Comparison of ENCODE assay signal across 8 mouse cellular contexts in the genomic region with DNA sequence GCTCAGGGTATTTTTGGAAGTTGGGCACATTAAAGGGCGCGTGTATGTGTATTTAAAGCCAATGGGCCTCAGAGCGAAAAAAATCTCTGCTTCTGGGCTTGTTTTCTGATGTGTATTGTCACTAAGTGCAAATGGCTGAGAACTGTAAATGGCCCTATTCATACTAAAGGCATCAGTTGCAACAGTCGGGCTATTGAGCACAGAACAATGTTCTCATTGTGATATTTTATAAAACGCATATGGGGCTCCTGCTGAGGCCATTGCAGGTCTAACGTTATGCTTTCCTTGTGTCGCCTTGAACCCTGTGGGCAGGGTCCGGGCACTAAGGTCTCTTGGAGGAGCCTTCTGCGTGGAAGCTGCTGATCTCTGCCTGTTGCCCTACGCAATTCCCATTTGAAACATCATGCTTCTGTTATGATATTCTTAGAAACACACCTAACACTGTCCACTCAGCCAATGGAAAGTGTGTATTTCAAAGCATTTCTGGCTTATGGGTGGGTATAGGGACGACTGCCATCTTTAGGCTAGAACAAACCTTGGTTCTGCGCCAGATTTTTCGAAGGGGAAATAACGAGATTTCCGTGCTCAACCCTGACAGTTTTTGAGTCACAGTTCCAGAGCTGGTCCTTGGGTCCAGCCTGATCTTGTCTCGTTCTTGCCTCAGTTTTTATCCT. TPM values are rescaled to one million over a fixed set of nuclear protein-coding genes. Genes with fewer than 3 reads are reported as not detected.
DNase-seq lines count a peak whose midpoint lies in the region; ATAC-seq and TF ChIP-seq lines count a peak whose summit lies in the region.

No protein-coding gene starts in this region.

- H3K27ac ChIP-seq in lung, embryonic 14.5 days (ENCODE audit: low read depth): no peak overlapping the region
- no peak overlapping the region for H3K27ac ChIP-seq in heart, postnatal 0 days (ENCODE audit: low read depth)
- H3K27ac ChIP-seq in midbrain, embryonic 16.5 days (ENCODE audit: low read length): no peak overlapping the region; the same call in 1 of the 2 replicates

- TF ChIP-seq EP300 in heart, postnatal 0 days (IDR thresholded peaks at IDR 0.05; ENCODE audit: low read depth): no peak

- TF ChIP-seq CTCF in lung, embryonic 14.5 days (IDR thresholded peaks at IDR 0.05; ENCODE audit: low read depth): no peak
- no peak for TF ChIP-seq CTCF in heart, postnatal 0 days (IDR thresholded peaks at IDR 0.05; ENCODE audit: low read depth)

- H3K4me1 ChIP-seq in lung, embryonic 14.5 days (ENCODE audit: insufficient read depth): peaks cover 4% of the 10 kb centered on the region; the same call in 1 of the 2 replicates
- no peaks in the 10 kb centered on the region for H3K4me1 ChIP-seq in heart, postnatal 0 days (ENCODE audit: control insufficient read depth, insufficient read depth)
- peaks cover 13% of the 10 kb centered on the region for H3K4me1 ChIP-seq in midbrain, embryonic 16.5 days (ENCODE audit: control insufficient read depth, insufficient read depth, low read length)

- WGBS in lung, embryonic 14.5 days: 44% methylated on average over 16 of the region's 16 CpGs
- 38% methylated on average over 16 of the region's 16 CpGs for WGBS in heart, postnatal 0 days
- 33% methylated on average over 16 of the region's 16 CpGs for WGBS in midbrain, embryonic 16.5 days

- peaks cover 53% of the 10 kb centered on the region for H3K27me3 ChIP-seq in lung, embryonic 14.5 days (ENCODE audit: insufficient read depth, low read length)
- H3K27me3 ChIP-seq in heart, postnatal 0 days (ENCODE audit: control insufficient read depth, insufficient read depth, low read length): peaks cover 51% of the 10 kb centered on the region
- H3K27me3 ChIP-seq in midbrain, embryonic 16.5 days (ENCODE audit: control insufficient read depth, insufficient read depth, low read depth, low read length): peaks cover 34% of the 10 kb centered on the region

- ATAC-seq in lung, embryonic 14.5 days (ENCODE audit: insufficient read depth): no peak
- ATAC-seq in heart, postnatal 0 days (ENCODE audit: insufficient read depth, low read depth): no peak
- no peak for ATAC-seq in midbrain, embryonic 16.5 days

- no peaks in the 10 kb centered on the region for H3K36me3 ChIP-seq in lung, embryonic 14.5 days (ENCODE audit: insufficient read depth)
- H3K36me3 ChIP-seq in heart, postnatal 0 days (replicated peaks; ENCODE audit: control insufficient read depth, insufficient read depth, low read length): no peaks in the 10 kb centered on the region
- no peaks in the 10 kb centered on the region for H3K36me3 ChIP-seq in midbrain, embryonic 16.5 days (ENCODE audit: control insufficient read depth, insufficient read depth, low read length)

- intact Hi-C loops in gastrocnemius, postnatal 14 days (cut with DNase I; ENCODE audit: low total_unique reads): no loop called here

- no peak overlapping the region for H3K9ac ChIP-seq in lung, embryonic 14.5 days
- no peak overlapping the region for H3K9ac ChIP-seq in heart, postnatal 0 days (replicated peaks; ENCODE audit: low read depth, low read length)
- H3K9ac ChIP-seq in midbrain, embryonic 16.5 days (ENCODE audit: low read depth, low read length): no peak overlapping the region

- H3K4me2 ChIP-seq in lung, embryonic 14.5 days: peak overlapping the region; percentile 50
- peak overlapping the region; percentile 50 for H3K4me2 ChIP-seq in heart, postnatal 0 days (ENCODE audit: low read depth, low read length)
- H3K4me2 ChIP-seq in midbrain, embryonic 16.5 days (ENCODE audit: low read length): peak overlapping the region; percentile 57; the same call in 1 of the 2 replicates

- H3K9me3 ChIP-seq in lung, embryonic 14.5 days (ENCODE audit: low read depth, low read length): no peaks in the 10 kb centered on the region
- no peaks in the 10 kb centered on the region for H3K9me3 ChIP-seq in heart, postnatal 0 days (replicated peaks; ENCODE audit: control insufficient read depth, low read length)
- H3K9me3 ChIP-seq in midbrain, embryonic 16.5 days (replicated peaks; ENCODE audit: control insufficient read depth, low read length, poor library complexity, severe bottlenecking): no peaks in the 10 kb centered on the region

- peak; percentile 33 for DNase-seq in gastrocnemius, adult 18-20 months (ENCODE audit: low spot score)
- no peak for DNase-seq in gastrocnemius, postnatal 14 days
- no peak for DNase-seq in lung, embryonic 14.5 days
- DNase-seq in lung, postnatal 25 days (ENCODE audit: low spot score): no peak
- DNase-seq in heart, postnatal 0 days (ENCODE audit: low spot score): no peak
- DNase-seq in Muller cell, postnatal 12 days (ENCODE audit: inconsistent ontology term): no peak
- no peak for DNase-seq in natural killer cell, adult 2 months (ENCODE audit: low spot score in 2 of 2)

- H3K4me3 ChIP-seq in lung, embryonic 14.5 days (ENCODE audit: low read depth, low read length): no peak overlapping the region
- H3K4me3 ChIP-seq in heart, postnatal 0 days (ENCODE audit: low read depth, low read length): no peak overlapping the region
- no peak overlapping the region for H3K4me3 ChIP-seq in midbrain, embryonic 16.5 days (ENCODE audit: low read depth, low read length)

RNA-seq across cellular contexts. Expression of a gene that starts 0.8 kb away (rescaled TPM):
- not detected for total RNA-seq in gastrocnemius, adult 18-20 months (2021)
- total RNA-seq in gastrocnemius, postnatal 14 days (2021): not detected
- polyA plus RNA-seq in lung, embryonic 14.5 days (2014; fragmentation: Nextera tagmentation; extraction: Ambion mirVana): not detected in 2 replicates
- not detected in 2 replicates for total RNA-seq in heart, postnatal 0 days (2014; rRNA removed; ENCODE audit: low replicate concordance)
- not detected in 2 replicates for polyA plus RNA-seq in heart, postnatal 0 days (2015; fragmentation: Nextera tagmentation; extraction: Ambion mirVana)
- polyA plus RNA-seq in midbrain, embryonic 16.5 days (2015; fragmentation: Nextera tagmentation; extraction: Ambion mirVana): not detected in 2 replicates

RNA-seq across cellular contexts. Expression of a gene that starts 10.5 kb away (rescaled TPM):
- not detected for total RNA-seq in gastrocnemius, adult 18-20 months (2021)
- not detected for total RNA-seq in gastrocnemius, postnatal 14 days (2021)
- polyA plus RNA-seq in lung, embryonic 14.5 days (2014; fragmentation: Nextera tagmentation; extraction: Ambion mirVana): not detected in 2 replicates
- total RNA-seq in heart, postnatal 0 days (2014; rRNA removed; ENCODE audit: low replicate concordance): not detected in 2 replicates
- not detected in 2 replicates for polyA plus RNA-seq in heart, postnatal 0 days (2015; fragmentation: Nextera tagmentation; extraction: Ambion mirVana)
- polyA plus RNA-seq in midbrain, embryonic 16.5 days (2015; fragmentation: Nextera tagmentation; extraction: Ambion mirVana): not detected in 2 replicates

RNA-seq across cellular contexts. Expression of a gene that starts 10.6 kb away (rescaled TPM):
- under 1 TPM; 0.07 TPM for total RNA-seq in gastrocnemius, adult 18-20 months (2021)
- under 1 TPM; 0.11 to 0.12 TPM for total RNA-seq in gastrocnemius, postnatal 14 days (2021)
- polyA plus RNA-seq in lung, embryonic 14.5 days (2014; fragmentation: Nextera tagmentation; extraction: Ambion mirVana): 0.17 and 0.18 TPM in 2 replicates
- total RNA-seq in heart, postnatal 0 days (2014; rRNA removed; ENCODE audit: low replicate concordance): not detected in 2 replicates
- 0.04 and 0.08 TPM in 2 replicates for polyA plus RNA-seq in heart, postnatal 0 days (2015; fragmentation: Nextera tagmentation; extraction: Ambion mirVana)
- polyA plus RNA-seq in midbrain, embryonic 16.5 days (2015; fragmentation: Nextera tagmentation; extraction: Ambion mirVana): 1.1 and 1.6 TPM in 2 replicates

RNA-seq across cellular contexts. Expression of a gene that starts 12.4 kb away (rescaled TPM):
- under 1 TPM; 0.71 to 0.73 TPM for total RNA-seq in gastrocnemius, adult 18-20 months (2021)
- total RNA-seq in gastrocnemius, postnatal 14 days (2021): under 1 TPM; 0.31 to 0.38 TPM
- polyA plus RNA-seq in lung, embryonic 14.5 days (2014; fragmentation: Nextera tagmentation; extraction: Ambion mirVana): 1.9 and 2.4 TPM in 2 replicates
- total RNA-seq in heart, postnatal 0 days (2014; rRNA removed; ENCODE audit: low replicate concordance): 1.4 and 2.9 TPM in 2 replicates
- polyA plus RNA-seq in heart, postnatal 0 days (2015; fragmentation: Nextera tagmentation; extraction: Ambion mirVana): 0.40 and 0.41 TPM in 2 replicates
- polyA plus RNA-seq in midbrain, embryonic 16.5 days (2015; fragmentation: Nextera tagmentation; extraction: Ambion mirVana): 3.0 and 4.5 TPM in 2 replicates

RNA-seq across cellular contexts. Expression of a gene that starts 12.5 kb away (rescaled TPM):
- total RNA-seq in gastrocnemius, adult 18-20 months (2021): not detected
- not detected for total RNA-seq in gastrocnemius, postnatal 14 days (2021)
- not detected in 2 replicates for polyA plus RNA-seq in lung, embryonic 14.5 days (2014; fragmentation: Nextera tagmentation; extraction: Ambion mirVana)
- not detected in 2 replicates for total RNA-seq in heart, postnatal 0 days (2014; rRNA removed; ENCODE audit: low replicate concordance)
- 0.04 TPM in 1 of 2 replicates, not detected in the other for polyA plus RNA-seq in heart, postnatal 0 days (2015; fragmentation: Nextera tagmentation; extraction: Ambion mirVana)
- polyA plus RNA-seq in midbrain, embryonic 16.5 days (2015; fragmentation: Nextera tagmentation; extraction: Ambion mirVana): 0.10 TPM in 1 of 2 replicates, not detected in the other
